Mouse (Mus musculus) C3H10T1/2 (cell line): Measurements from ENCODE around the gene Prph. TPM values are rescaled to one million over a fixed set of nuclear protein-coding genes. Genes with fewer than 3 reads are reported as not detected.

Experiments used
- polyA plus RNA-seq, 2 experiments: library from polyadenylated mRNA; unstranded; fragments of >200 nt; fragmentation: generic; extraction: Trizol; gene quantifications; one replicate each; pipeline ENCODE4 v1.2.1; 2012; ENCODE audit warnings: missing spikeins in 2 of 2

Gene Prph
- under 1 TPM; 0.44 to 0.53 TPM for polyA plus RNA-seq

DNA sequence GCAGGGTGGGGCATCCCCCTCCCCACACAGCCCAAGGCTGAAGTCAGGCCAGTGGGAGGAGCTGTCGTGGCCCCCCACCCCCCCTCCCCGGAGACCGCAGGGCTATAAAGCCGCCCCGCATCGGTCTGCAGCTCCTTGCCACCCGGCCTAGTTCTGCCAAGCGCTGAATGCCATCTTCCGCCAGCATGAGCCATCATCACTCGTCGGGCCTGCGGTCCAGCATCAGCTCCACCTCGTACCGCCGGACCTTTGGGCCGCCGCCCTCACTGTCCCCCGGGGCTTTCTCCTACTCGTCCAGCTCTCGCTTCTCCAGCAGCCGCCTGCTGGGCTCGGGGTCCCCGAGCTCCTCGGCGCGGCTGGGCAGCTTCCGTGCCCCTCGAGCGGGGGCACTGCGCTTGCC is at the start of gene Prph:
Gene Prph, plus strand, starts transcription at position 135 of the 400 bp plus-strand sequence.

DNA sequence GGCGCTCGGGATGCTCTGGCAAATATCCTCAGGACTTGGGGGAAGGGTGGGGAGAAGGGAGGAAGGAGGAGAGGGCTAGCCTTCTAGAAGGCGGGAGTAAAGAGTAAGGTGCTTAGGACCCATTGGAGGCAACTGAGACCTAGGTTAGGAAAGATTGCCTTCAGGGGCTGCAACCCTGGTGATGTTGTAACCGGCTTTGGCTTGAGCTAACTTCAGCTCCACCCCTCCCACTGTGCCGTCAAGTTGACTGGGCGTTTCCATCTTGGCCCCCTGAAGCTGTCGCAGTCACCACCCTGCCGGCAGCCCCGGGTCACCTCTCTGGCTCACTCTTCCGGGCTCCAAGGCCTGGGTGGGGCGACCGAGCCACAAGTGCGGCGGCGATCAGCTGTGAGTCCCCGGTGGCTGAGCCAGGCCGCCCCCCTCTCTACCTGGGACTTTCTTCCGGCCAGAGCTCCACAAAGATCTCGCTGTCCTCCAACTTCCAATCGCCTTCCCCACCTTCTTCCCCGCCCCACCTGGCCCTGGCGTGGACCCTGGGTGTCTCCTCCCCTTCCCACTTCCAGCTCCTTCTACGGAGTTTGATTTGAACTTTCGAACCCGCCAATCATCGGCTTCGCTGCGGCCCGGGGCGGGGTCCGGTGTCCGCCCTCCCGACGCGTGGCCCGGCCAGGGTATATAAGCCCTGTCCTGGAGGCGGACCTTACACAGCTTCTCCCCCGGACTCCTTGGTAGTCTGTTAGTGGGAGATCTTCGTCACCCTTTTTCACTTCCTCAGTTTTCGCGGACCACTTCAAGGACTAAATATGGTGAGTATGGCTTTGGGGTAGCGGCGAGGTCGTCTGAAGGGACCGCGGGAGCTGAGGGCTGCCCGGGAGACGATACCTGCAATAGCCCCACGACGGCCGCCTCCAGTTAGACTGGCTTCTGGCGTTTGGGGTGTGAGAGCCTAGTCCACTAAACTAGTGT is 25.1 kb upstream of the Prph start, which contains the start of gene Tuba1c:
Gene Tuba1c, plus strand, starts transcription at position 273 of the 966 bp plus-strand sequence.

DNA sequence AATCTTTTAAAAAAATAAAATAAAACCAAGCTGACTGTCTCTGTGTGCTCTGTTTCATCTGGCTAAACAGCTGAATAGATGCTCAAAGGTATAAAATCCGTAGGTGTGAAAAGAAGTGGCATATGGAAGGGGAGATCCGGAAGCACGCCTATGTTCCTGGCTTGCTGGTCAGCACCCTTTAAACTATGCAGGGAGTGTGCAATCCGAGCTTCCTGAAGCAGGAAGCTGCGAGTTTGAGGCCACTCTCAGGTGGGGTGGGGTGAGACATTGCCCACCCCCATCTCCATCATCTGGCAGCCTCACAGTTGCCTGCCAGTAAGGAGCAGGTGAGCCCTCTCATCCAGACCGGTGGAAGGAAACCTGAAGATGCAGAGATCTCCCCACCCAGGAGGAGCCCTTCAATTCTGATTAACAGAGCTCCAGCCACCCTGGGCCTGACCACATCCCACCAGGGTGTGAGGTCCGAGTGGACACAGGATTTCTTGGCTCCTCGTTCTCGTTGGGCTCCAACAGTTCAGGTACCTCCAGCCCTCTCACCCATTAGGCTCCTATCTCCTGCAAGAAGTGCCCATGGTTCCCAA is 19.1 kb downstream of the Prph start, which contains the start of gene Troap:
Gene Troap, plus strand, starts transcription at position 557 of the 581 bp plus-strand sequence.

DNA sequence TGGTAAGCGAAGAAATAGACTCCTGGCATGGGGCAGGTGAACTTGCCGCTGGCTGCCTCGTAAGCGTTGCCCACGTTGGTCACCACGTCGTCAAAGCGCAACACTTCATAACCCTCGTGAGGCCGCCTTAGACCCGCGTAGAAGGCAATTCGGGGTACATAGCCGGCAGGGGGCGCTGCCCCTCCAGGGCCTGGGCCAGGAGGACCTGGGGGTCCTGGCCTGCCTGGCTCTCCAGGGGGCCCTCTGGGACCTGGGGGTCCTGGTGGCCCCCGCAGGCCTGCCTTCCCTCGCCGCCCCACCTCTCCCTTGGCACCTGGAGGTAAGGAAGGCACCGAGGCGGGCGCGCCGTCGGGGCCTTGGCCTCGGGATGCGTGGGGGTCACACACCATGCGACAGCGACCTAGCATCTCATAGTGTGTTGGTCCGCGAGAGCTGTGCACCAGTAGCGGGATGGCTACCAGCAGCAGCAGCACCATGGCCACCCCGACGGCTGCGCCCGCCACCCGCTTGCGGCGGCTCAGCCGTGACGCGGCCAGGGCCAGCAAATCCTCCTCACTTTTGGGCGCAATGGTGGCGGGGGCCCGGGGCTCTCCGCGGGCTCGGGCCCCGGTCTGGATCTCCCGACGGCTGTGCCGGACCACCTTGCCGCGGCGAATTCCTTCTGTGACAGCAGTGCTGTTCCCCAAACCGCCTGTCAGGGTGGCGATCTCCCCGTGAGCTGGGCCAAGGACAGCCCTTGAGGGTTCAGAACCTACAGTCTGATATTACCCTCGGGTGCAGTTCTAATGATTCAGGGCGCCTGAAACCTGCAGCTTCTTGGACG is 32.5 kb downstream of the Prph start, which contains the start of gene C1ql4:
Gene C1ql4, minus strand, starts transcription at position 565 of the 823 bp plus-strand sequence.

DNA sequence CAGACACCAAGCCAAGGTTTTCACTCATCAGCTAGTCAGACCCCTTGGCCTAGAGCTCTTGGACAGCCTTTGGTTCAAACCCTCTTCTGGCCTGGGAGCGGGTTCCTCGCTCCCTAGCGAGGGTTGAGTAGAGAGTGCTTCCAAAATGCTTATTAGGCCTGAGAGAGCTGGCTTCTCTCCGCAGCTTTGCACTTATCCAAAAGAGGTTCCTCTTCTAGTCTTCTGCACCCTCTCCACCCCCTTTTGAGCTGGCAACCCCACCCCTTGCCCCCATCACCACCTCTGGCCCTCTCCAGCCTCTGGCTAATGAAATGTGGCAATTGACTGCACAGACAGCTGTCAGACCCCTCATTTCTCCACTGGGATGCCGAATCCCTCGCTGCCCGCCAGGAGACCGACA is 37.9 kb downstream of the Prph start, which contains the start of gene Dnajc22:
Gene Dnajc22, plus strand, starts transcription at position 301 of the 400 bp plus-strand sequence.

Other genes starting within 250 kb of the Prph start
- gene Ddn, start 245.7 kb upstream of the Prph start, polyA plus RNA-seq: under 1 TPM; 0.01 to 0.15 TPM
- gene Prkag1, start 223.7 kb upstream of the Prph start, polyA plus RNA-seq: 100 to 1,000 TPM in 1 of 2 experiments, 10 to 100 TPM in 1; 90.5 to 115 TPM
- gene Kmt2d, start 184.0 kb upstream of the Prph start, polyA plus RNA-seq: 10 to 100 TPM in 1 of 2 experiments, 1 to 10 TPM in 1; 1.5 to 24.2 TPM
- gene Rhebl1, start 160.6 kb upstream of the Prph start, polyA plus RNA-seq: 1 to 10 TPM; 6.0 to 7.9 TPM
- gene Dhh, start 156.6 kb upstream of the Prph start, polyA plus RNA-seq: under 1 TPM in 1 of 2 experiments, not detected in 1; 0.04 TPM
- 10 to 100 TPM in 1 of 2 experiments, 1 to 10 TPM in 1; 6.6 to 38.9 TPM for gene Lmbr1l, start 136.9 kb upstream of the Prph start, polyA plus RNA-seq
- gene Tuba1b, start 120.6 kb upstream of the Prph start, polyA plus RNA-seq: 1,000 to 10,000 TPM; 2,359 to 4,763 TPM
- under 1 TPM in 1 of 2 experiments, not detected in 1; 0.13 TPM for gene Gm49450, start 101.6 kb upstream of the Prph start, polyA plus RNA-seq
- 1,000 to 10,000 TPM; 1,679 to 1,913 TPM for gene Tuba1a, start 101.5 kb upstream of the Prph start, polyA plus RNA-seq
- 100 to 1,000 TPM; 620 to 688 TPM for gene Tuba1c, start 25.3 kb upstream of the Prph start, polyA plus RNA-seq
- 10 to 100 TPM; 27.9 to 64.9 TPM for gene Troap, start 19.4 kb downstream of the Prph start, polyA plus RNA-seq
- under 1 TPM; 0.14 to 0.84 TPM for gene C1ql4, start 32.6 kb downstream of the Prph start, polyA plus RNA-seq
- 1 to 10 TPM in 1 of 2 experiments, under 1 TPM in 1; 0.62 to 1.9 TPM for gene Dnajc22, start 38.0 kb downstream of the Prph start, polyA plus RNA-seq
- 10 to 100 TPM in 1 of 2 experiments, 1 to 10 TPM in 1; 5.1 to 27.2 TPM for gene Spats2, start 70.7 kb downstream of the Prph start, polyA plus RNA-seq
- gene Kcnh3, start 169.7 kb downstream of the Prph start, polyA plus RNA-seq: under 1 TPM; 0.01 to 0.05 TPM
- 100 to 1,000 TPM; 110 to 133 TPM for gene Mcrs1, start 196.8 kb downstream of the Prph start, polyA plus RNA-seq
- 10 to 100 TPM in 1 of 2 experiments, 1 to 10 TPM in 1; 6.5 to 53.5 TPM for gene Prpf40b, start 239.9 kb downstream of the Prph start, polyA plus RNA-seq
- not detected for gene Fam186b, start 240.7 kb downstream of the Prph start, polyA plus RNA-seq